Mouse (Mus musculus): Measurements from ENCODE around the gene Nptxr. TPM values are rescaled to one million over a fixed set of nuclear protein-coding genes. Genes with fewer than 3 reads are reported as not detected.

Nptxr gene
- polyA plus RNA-seq, 1 experiment from 2014 or later = 1.3 TPM

DNA sequence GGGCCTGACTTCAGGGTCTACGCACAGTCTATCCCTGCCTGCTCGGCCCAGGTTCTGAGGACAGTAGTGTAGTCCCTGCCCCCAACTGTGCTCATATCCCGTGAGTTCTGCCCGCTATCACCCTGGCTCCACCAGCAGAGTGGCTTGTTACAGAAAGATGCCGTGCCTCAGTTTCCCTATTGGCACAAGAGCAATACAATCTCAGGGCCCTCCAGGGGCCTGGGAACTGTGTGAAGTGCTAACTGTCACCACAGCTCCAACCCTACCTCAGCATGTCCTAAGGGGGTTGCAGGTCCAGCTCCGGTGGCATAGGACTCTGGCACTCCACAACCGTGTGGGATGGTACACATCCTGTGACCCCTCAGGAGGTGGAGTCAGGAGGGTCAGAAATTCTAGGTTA is 7.5 kb downstream of the Nptxr start:
- no peaks in the 10 kb centered on the region for H3K4me1 ChIP-seq (ENCODE audit: control insufficient read depth in 2 of 2, insufficient read depth in 2 of 2, low read length in 2 of 2)
- no peak overlapping the region for H3K9ac ChIP-seq (ENCODE audit: low read length)
- H3K27ac ChIP-seq (replicated peaks in 1 of 2; ENCODE audit: control insufficient read depth in 1 of 2, insufficient read depth in 1 of 2, low read depth in 2 of 2, low read length in 2 of 2) = no peak overlapping the region
- ATAC-seq (ENCODE audit: insufficient number of reproducible peaks, insufficient read depth, low FRiP score, low read depth) = no peak
- peaks cover 31% of the 10 kb centered on the region for H3K27me3 ChIP-seq (ENCODE audit: control insufficient read depth, insufficient read depth, low read length)
- no peak overlapping the region for H3K4me2 ChIP-seq (ENCODE audit: low read length)
- 78% methylated on average over 7 of the region's 7 CpGs for WGBS
- no peak overlapping the region for H3K4me3 ChIP-seq (ENCODE audit: control insufficient read depth in 1 of 2, insufficient read depth in 1 of 2, low read depth in 1 of 2, low read length in 2 of 2)
- no peaks in the 10 kb centered on the region for H3K36me3 ChIP-seq (ENCODE audit: control insufficient read depth, insufficient read depth, low read length)
- no peaks in the 10 kb centered on the region for H3K9me3 ChIP-seq (ENCODE audit: control insufficient read depth, low read length)

- 75% methylated on average over 12 of the region's 12 CpGs for WGBS
- H3K27me3 ChIP-seq (ENCODE audit: control insufficient read depth, insufficient read depth, low read length) = peaks cover 24% of the 10 kb centered on the region
- no peak for ATAC-seq (ENCODE audit: insufficient number of reproducible peaks, insufficient read depth, low FRiP score, low read depth)
Measured at GRCm38 (mm10) chr15:79796256-79796655, 8.3 kb downstream of the Nptxr start.

GRCm38 (mm10) chr15:79794173-79794572 is 10.4 kb downstream of the Nptxr start:
- no peak for ATAC-seq (ENCODE audit: insufficient number of reproducible peaks, insufficient read depth, low FRiP score, low read depth)
- H3K4me1 ChIP-seq (ENCODE audit: control insufficient read depth in 2 of 2, insufficient read depth in 2 of 2, low read length in 2 of 2) = no peaks in the 10 kb centered on the region
- 15% methylated on average over 20 of the region's 20 CpGs for WGBS
- H3K4me3 ChIP-seq (ENCODE audit: control insufficient read depth in 1 of 2, insufficient read depth in 1 of 2, low read depth in 1 of 2, low read length in 2 of 2) = no peak overlapping the region
- H3K27ac ChIP-seq (replicated peaks in 1 of 2; ENCODE audit: control insufficient read depth in 1 of 2, insufficient read depth in 1 of 2, low read depth in 2 of 2, low read length in 2 of 2) = no peak overlapping the region
- peaks cover 13% of the 10 kb centered on the region for H3K27me3 ChIP-seq (ENCODE audit: control insufficient read depth, insufficient read depth, low read length)
- no peaks in the 10 kb centered on the region for H3K36me3 ChIP-seq (ENCODE audit: control insufficient read depth, insufficient read depth, low read length)
- no peak overlapping the region for H3K4me2 ChIP-seq (ENCODE audit: low read length)
- no peaks in the 10 kb centered on the region for H3K9me3 ChIP-seq (ENCODE audit: control insufficient read depth, low read length)
- H3K9ac ChIP-seq (ENCODE audit: low read length) = no peak overlapping the region

More at GRCm38 (mm10) chr15:79796256-79796655, 8.3 kb downstream of the Nptxr start:
- Histone ChIP-seq H3K9ac (ENCODE audit: low read length) (no peak overlapping the region), H3K4me2 (ENCODE audit: low read length) (no peak overlapping the region), H3K9me3 (ENCODE audit: control insufficient read depth, low read length) (no peaks in the 10 kb centered on the region), H3K4me1 (ENCODE audit: control insufficient read depth in 2 of 2, insufficient read depth in 2 of 2, low read length in 2 of 2) (no peaks in the 10 kb centered on the region), H3K4me3 (ENCODE audit: control insufficient read depth in 1 of 2, insufficient read depth in 1 of 2, low read depth in 1 of 2, low read length in 2 of 2) (no peak overlapping the region), H3K27ac (replicated peaks in 1 of 2; ENCODE audit: control insufficient read depth in 1 of 2, insufficient read depth in 1 of 2, low read depth in 2 of 2, low read length in 2 of 2) (no peak overlapping the region), H3K36me3 (ENCODE audit: control insufficient read depth, insufficient read depth, low read length) (no peaks in the 10 kb centered on the region)

DNA sequence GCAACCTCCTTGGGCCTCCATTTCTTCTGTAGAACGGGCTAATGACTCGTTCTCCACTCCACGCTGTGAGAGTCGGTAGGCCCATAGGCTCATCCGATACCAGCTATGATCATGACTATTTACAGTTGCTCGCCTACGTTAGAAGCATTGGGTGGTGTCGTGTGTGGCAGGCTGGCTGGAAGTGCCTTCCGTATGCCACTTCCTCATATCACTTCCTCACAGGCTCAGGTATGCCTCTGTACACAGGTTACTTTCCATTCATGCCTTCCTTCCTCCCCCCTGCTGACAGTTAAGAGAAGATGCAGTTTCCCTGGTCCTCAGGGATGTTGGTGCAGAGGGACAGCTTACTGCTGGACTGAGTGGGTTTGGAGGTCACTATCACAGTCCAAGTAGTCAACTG is 11.5 kb downstream of the Nptxr start:
- ATAC-seq (ENCODE audit: insufficient number of reproducible peaks, insufficient read depth, low FRiP score, low read depth) = no peak
- Histone ChIP-seq H3K36me3 (ENCODE audit: control insufficient read depth, insufficient read depth, low read length) (no peaks in the 10 kb centered on the region), H3K9me3 (ENCODE audit: control insufficient read depth, low read length) (no peaks in the 10 kb centered on the region), H3K4me1 (ENCODE audit: control insufficient read depth in 2 of 2, insufficient read depth in 2 of 2, low read length in 2 of 2) (no peaks in the 10 kb centered on the region), H3K4me2 (ENCODE audit: low read length) (no peak overlapping the region), H3K27me3 (ENCODE audit: control insufficient read depth, insufficient read depth, low read length) (peaks cover 13% of the 10 kb centered on the region), H3K9ac (ENCODE audit: low read length) (no peak overlapping the region), H3K27ac (replicated peaks in 1 of 2; ENCODE audit: control insufficient read depth in 1 of 2, insufficient read depth in 1 of 2, low read depth in 2 of 2, low read length in 2 of 2) (no peak overlapping the region), H3K4me3 (ENCODE audit: control insufficient read depth in 1 of 2, insufficient read depth in 1 of 2, low read depth in 1 of 2, low read length in 2 of 2) (no peak overlapping the region)
- 84% methylated on average over 9 of the region's 9 CpGs for WGBS

GRCm38 (mm10) chr15:79792455-79792854 is 12.1 kb downstream of the Nptxr start:
- H3K27me3 ChIP-seq (ENCODE audit: control insufficient read depth, insufficient read depth, low read length) = peaks cover 13% of the 10 kb centered on the region
- no peaks in the 10 kb centered on the region for H3K36me3 ChIP-seq (ENCODE audit: control insufficient read depth, insufficient read depth, low read length)
- H3K4me1 ChIP-seq (ENCODE audit: control insufficient read depth in 2 of 2, insufficient read depth in 2 of 2, low read length in 2 of 2) = no peaks in the 10 kb centered on the region
- no peak for ATAC-seq (ENCODE audit: insufficient number of reproducible peaks, insufficient read depth, low FRiP score, low read depth)
- H3K4me2 ChIP-seq (ENCODE audit: low read length) = no peak overlapping the region
- H3K27ac ChIP-seq (replicated peaks in 1 of 2; ENCODE audit: control insufficient read depth in 1 of 2, insufficient read depth in 1 of 2, low read depth in 2 of 2, low read length in 2 of 2) = no peak overlapping the region
- no peak overlapping the region for H3K4me3 ChIP-seq (ENCODE audit: control insufficient read depth in 1 of 2, insufficient read depth in 1 of 2, low read depth in 1 of 2, low read length in 2 of 2)
- no peaks in the 10 kb centered on the region for H3K9me3 ChIP-seq (ENCODE audit: control insufficient read depth, low read length)
- H3K9ac ChIP-seq (ENCODE audit: low read length) = no peak overlapping the region
- 19% methylated on average over 19 of the region's 19 CpGs for WGBS

DNA sequence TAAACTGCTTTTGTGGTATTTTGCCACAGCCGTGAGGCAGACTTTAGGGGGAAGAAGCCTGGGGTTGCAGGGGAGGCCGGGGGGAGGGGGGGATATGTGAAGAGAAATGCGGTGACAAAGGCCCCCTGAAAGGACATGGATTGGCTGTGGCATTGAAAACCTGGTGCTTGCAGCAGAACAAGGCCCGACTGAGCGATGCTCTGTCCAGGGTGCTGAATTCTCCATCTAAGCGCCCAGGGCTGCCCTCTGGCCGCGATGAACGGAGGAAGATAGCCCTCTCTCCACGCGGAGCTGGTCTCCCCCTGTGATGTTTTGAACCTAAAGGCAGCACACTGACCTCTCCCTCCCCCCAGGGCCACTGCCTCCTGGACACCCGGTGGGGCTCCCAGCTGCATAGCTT is 13.1 kb downstream of the Nptxr start:
- H3K27me3 ChIP-seq (ENCODE audit: control insufficient read depth, insufficient read depth, low read length) = peaks cover 16% of the 10 kb centered on the region
- no peak overlapping the region for H3K4me3 ChIP-seq (ENCODE audit: control insufficient read depth in 1 of 2, insufficient read depth in 1 of 2, low read depth in 1 of 2, low read length in 2 of 2)
- no peak overlapping the region for H3K9ac ChIP-seq (ENCODE audit: low read length)
- no peak overlapping the region for H3K4me2 ChIP-seq (ENCODE audit: low read length)
- no peak for ATAC-seq (ENCODE audit: insufficient number of reproducible peaks, insufficient read depth, low FRiP score, low read depth)
- H3K4me1 ChIP-seq (ENCODE audit: control insufficient read depth in 2 of 2, insufficient read depth in 2 of 2, low read length in 2 of 2) = no peaks in the 10 kb centered on the region
- no peaks in the 10 kb centered on the region for H3K36me3 ChIP-seq (ENCODE audit: control insufficient read depth, insufficient read depth, low read length)
- H3K9me3 ChIP-seq (ENCODE audit: control insufficient read depth, low read length) = no peaks in the 10 kb centered on the region
- 0% methylated on average over 12 of the region's 12 CpGs for WGBS
- H3K27ac ChIP-seq (replicated peaks in 1 of 2; ENCODE audit: control insufficient read depth in 1 of 2, insufficient read depth in 1 of 2, low read depth in 2 of 2, low read length in 2 of 2) = no peak overlapping the region

- WGBS = 80% methylated on average over 6 of the region's 6 CpGs
Measured at GRCm38 (mm10) chr15:79790905-79791304, 13.7 kb downstream of the Nptxr start.

DNA sequence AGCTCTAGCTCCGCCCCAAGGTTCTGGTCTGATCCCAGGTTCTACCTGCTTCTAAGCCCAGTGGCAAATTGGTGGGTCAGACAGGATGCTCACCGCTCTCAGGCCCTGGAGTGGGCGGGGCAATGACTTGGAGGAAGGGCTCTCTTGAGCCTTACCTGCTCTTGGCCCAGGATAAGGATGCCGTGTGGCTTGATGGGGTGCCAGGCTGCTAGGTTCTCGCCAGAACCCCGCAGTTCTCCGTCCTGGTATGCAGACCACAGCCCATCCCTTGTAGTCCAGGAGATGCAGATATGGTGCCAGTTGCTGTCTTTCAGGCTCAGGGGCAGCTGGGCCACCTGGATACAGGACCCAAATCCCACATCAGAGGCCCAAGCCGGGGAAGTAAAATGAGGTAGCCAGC is 14.5 kb downstream of the Nptxr start:
- Histone ChIP-seq H3K9ac (ENCODE audit: low read length) (no peak overlapping the region), H3K9me3 (ENCODE audit: control insufficient read depth, low read length) (no peaks in the 10 kb centered on the region), H3K4me1 (ENCODE audit: control insufficient read depth in 2 of 2, insufficient read depth in 2 of 2, low read length in 2 of 2) (no peaks in the 10 kb centered on the region), H3K36me3 (ENCODE audit: control insufficient read depth, insufficient read depth, low read length) (no peaks in the 10 kb centered on the region), H3K27ac (replicated peaks in 1 of 2; ENCODE audit: control insufficient read depth in 1 of 2, insufficient read depth in 1 of 2, low read depth in 2 of 2, low read length in 2 of 2) (no peak overlapping the region), H3K4me2 (ENCODE audit: low read length) (no peak overlapping the region), H3K4me3 (ENCODE audit: control insufficient read depth in 1 of 2, insufficient read depth in 1 of 2, low read depth in 1 of 2, low read length in 2 of 2) (no peak overlapping the region), H3K27me3 (ENCODE audit: control insufficient read depth, insufficient read depth, low read length) (peaks cover 23% of the 10 kb centered on the region)
- ATAC-seq (ENCODE audit: insufficient number of reproducible peaks, insufficient read depth, low FRiP score, low read depth) = no peak
- WGBS = 44% methylated on average over 8 of the region's 8 CpGs

More at GRCm38 (mm10) chr15:79790905-79791304, 13.7 kb downstream of the Nptxr start:
- H3K4me1 ChIP-seq (ENCODE audit: control insufficient read depth in 2 of 2, insufficient read depth in 2 of 2, low read length in 2 of 2) = no peaks in the 10 kb centered on the region
- H3K36me3 ChIP-seq (ENCODE audit: control insufficient read depth, insufficient read depth, low read length) = no peaks in the 10 kb centered on the region
- H3K27me3 ChIP-seq (ENCODE audit: control insufficient read depth, insufficient read depth, low read length) = peaks cover 16% of the 10 kb centered on the region
- no peak overlapping the region for H3K27ac ChIP-seq (replicated peaks in 1 of 2; ENCODE audit: control insufficient read depth in 1 of 2, insufficient read depth in 1 of 2, low read depth in 2 of 2, low read length in 2 of 2)
- no peak for ATAC-seq (ENCODE audit: insufficient number of reproducible peaks, insufficient read depth, low FRiP score, low read depth)
- H3K9me3 ChIP-seq (ENCODE audit: control insufficient read depth, low read length) = no peaks in the 10 kb centered on the region
- no peak overlapping the region for H3K4me3 ChIP-seq (ENCODE audit: control insufficient read depth in 1 of 2, insufficient read depth in 1 of 2, low read depth in 1 of 2, low read length in 2 of 2)
- H3K4me2 ChIP-seq (ENCODE audit: low read length) = no peak overlapping the region
- H3K9ac ChIP-seq (ENCODE audit: low read length) = no peak overlapping the region

Measured in heart, embryonic 14.5 days (tissue).